Mouse (Mus musculus) forebrain, embryonic 12.5 days (tissue): ENCODE data around the gene Gm14147. TPM values are rescaled to one million over a fixed set of nuclear protein-coding genes. Genes with fewer than 3 reads are reported as not detected.
"Not testable (repeated sequence)": the region's sequence is repeated elsewhere in the genome, so short reads cannot be mapped to it uniquely, and the experiment has no call there.

ENCODE experiments used
- ATAC-seq: fragments of 200-750 bp; cut with Nextera tagmentation; 2 replicates; pipeline ENCODE4 v1.8.0; 2017; ENCODE audit warnings: moderate TSS enrichment; ENCODE audit not compliant: low FRiP score
- H3K27ac ChIP-seq: fragments of 300-500 bp; sonication (generic); 2 replicates; pipeline ENCODE4 v1.5.1; 2016; ENCODE audit warnings: mild to moderate bottlenecking
- H3K27me3 ChIP-seq: fragments of 300-500 bp; sonication (generic); 2 replicates; pipeline ENCODE4 v1.6.1; 2016; ENCODE audit warnings: mild to moderate bottlenecking
- H3K36me3 ChIP-seq: fragments of 300-500 bp; sonication (generic); replicated peaks from 2 replicates; pipeline ENCODE4 v1.6.1; 2016; ENCODE audit warnings: mild to moderate bottlenecking
- H3K4me1 ChIP-seq: fragments of 300-500 bp; sonication (generic); 2 replicates; pipeline ENCODE4 v1.6.1; 2016
- H3K4me2 ChIP-seq: fragments of 300-500 bp; sonication (generic); 2 replicates; pipeline ENCODE4 v1.6.1; 2016; ENCODE audit warnings: mild to moderate bottlenecking, moderate library complexity
- H3K4me3 ChIP-seq: fragments of 300-500 bp; sonication (generic); replicated peaks from 2 replicates; pipeline ENCODE4 v1.5.1; 2016; ENCODE audit warnings: mild to moderate bottlenecking
- H3K9ac ChIP-seq: fragments of 300-500 bp; sonication (generic); 2 replicates; pipeline ENCODE4 v1.6.1; 2016; ENCODE audit warnings: mild to moderate bottlenecking
- H3K9me3 ChIP-seq: fragments of 300-500 bp; sonication (generic); 2 replicates; pipeline ENCODE4 v1.6.1; 2016
- WGBS: fragments of 180-500 bp; shearing (Covaris S2); methylation state at CpG from one replicate; pipeline ENCODE4 v1.1.7; 2016; 5-methylcytosine and 5-hydroxymethylcytosine counted together
- polyA plus RNA-seq: library from polyadenylated mRNA; unstranded; fragments of >200 nt; fragmentation: Nextera tagmentation; extraction: Ambion mirVana; gene quantifications from 2 replicates; pipeline ENCODE4 v1.2.1, GENCODE M21; 2016

The Gm14147 gene
- polyA plus RNA-seq, result not detected in 2 replicates

DNA sequence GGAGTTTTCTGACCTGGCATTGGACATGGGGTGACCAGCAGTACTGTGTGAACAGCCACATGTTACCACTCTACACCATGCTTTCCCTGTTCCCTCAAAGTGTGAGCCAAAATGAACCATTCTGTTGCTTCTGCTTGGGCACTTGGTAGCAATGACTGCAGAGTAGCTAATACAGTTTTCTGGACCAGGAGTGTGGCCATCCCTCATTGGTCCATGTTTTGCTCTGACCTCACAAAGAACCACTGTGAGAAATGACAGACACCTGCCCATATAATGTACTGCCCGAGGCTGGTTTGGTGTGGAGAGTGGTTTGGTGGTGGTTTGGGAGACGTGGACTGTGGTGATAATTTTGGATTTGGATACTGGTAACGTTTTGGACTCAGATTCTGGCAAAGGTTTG lies at the start of gene Gm14147:
Gene Gm14147 (plus strand): TSS at position 301 of the 400 bp plus-strand sequence.
- no CpG with 5 or more reads among the region's 3 CpGs for WGBS
- not testable (repeated sequence) for H3K27me3 ChIP-seq, H3K36me3 ChIP-seq, H3K4me2 ChIP-seq, H3K9me3 ChIP-seq, H3K27ac ChIP-seq, H3K4me3 ChIP-seq, H3K9ac ChIP-seq, H3K4me1 ChIP-seq, ATAC-seq

DNA sequence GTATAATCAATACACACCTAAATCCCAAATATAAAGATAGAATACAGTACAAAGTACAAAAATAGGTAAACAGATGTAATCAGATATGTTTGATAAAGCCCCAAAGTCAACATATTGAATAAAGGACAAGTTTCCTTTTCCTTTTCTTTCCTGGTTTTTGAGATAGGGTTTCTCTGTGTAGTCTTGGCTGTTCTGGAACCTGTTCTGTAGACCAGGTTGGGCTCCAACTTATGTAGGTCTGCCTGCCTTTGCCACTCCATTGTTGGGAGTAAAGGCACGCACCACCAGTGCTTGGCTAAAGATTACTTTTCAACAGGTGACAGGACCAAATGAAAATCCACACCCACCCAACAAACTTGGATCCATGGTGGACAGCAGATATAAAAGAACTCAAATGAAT lies 41.4 kb upstream of the Gm14147 start:
- 88% methylated on average over 1 of the region's 1 CpGs for WGBS
- Histone ChIP-seq H3K4me3 (no peak overlapping the region), H3K27me3 (no peaks in the 10 kb centered on the region), H3K36me3 (no peaks in the 10 kb centered on the region), H3K9ac (no peak overlapping the region), H3K27ac (no peak overlapping the region), H3K4me1 (no peaks in the 10 kb centered on the region), H3K4me2 (no peak overlapping the region), H3K9me3 (no peaks in the 10 kb centered on the region)
- no peak for ATAC-seq

DNA sequence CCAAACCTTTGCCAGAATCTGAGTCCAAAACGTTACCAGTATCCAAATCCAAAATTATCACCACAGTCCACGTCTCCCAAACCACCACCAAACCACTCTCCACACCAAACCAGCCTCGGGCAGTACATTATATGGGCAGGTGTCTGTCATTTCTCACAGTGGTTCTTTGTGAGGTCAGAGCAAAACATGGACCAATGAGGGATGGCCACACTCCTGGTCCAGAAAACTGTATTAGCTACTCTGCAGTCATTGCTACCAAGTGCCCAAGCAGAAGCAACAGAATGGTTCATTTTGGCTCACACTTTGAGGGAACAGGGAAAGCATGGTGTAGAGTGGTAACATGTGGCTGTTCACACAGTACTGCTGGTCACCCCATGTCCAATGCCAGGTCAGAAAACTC lies 5.8 kb upstream of the Gm14147 start, which contains the start of gene Gm14151:
Gene Gm14151 (minus strand): TSS at position 101 of the 400 bp plus-strand sequence.
- H3K4me1 ChIP-seq, H3K27ac ChIP-seq, H3K9ac ChIP-seq, H3K9me3 ChIP-seq, ATAC-seq, H3K4me2 ChIP-seq, H3K36me3 ChIP-seq, H3K4me3 ChIP-seq, H3K27me3 ChIP-seq: not testable (repeated sequence)
- WGBS, result no CpG with 5 or more reads among the region's 3 CpGs

Other genes starting within 250 kb of the Gm14147 start
- gene Abhd12, start 193.5 kb upstream of the Gm14147 start, polyA plus RNA-seq, result 57.2 and 60.1 TPM in 2 replicates
- 64.0 and 66.8 TPM in 2 replicates for gene Gins1, start 192.8 kb upstream of the Gm14147 start, polyA plus RNA-seq
- 24.3 and 24.4 TPM in 2 replicates for gene Ninl, start 58.9 kb upstream of the Gm14147 start, polyA plus RNA-seq
- gene Nanp, start 58.8 kb upstream of the Gm14147 start, polyA plus RNA-seq, result 44.1 and 47.8 TPM in 2 replicates
- not detected in 2 replicates for gene Gm14151, start 5.9 kb upstream of the Gm14147 start, polyA plus RNA-seq